Mouse (Mus musculus) testis, postnatal 14 days (tissue): ENCODE measurements at regions not wholly inside any gene's neighbourhood (a gene's known extent, or its start where the extent isn't known, plus 50 kb on each side); places are given as distances from the start of the nearest gene placed in this dataset.

Experiments used
- DNase-seq: peaks from one replicate; pipeline ENCODE4 v3.0.0; 2021; ENCODE audit warnings: low spot score

DNA sequence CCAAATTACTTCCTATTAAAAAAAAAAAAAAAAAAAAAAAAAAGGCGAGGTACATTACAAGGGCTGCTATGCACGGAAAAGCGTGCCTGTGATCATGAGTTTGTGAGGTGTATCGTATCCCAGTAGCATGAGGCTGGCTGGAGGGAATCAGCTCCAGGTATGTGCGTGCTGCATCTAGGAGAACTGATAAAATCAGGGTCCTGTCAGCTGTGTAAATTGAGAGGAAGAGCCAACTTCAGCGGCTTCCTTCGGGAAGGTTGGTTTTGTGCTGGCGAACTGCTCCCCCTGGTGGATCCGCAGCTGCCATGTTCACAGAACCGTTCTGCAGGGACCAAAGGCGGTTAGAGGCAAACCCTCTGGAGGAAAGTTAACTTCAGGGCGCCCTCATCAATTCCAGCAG, 60.8 kb upstream of the Gm10295 start:
- peak; percentile 74 for DNase-seq

DNA sequence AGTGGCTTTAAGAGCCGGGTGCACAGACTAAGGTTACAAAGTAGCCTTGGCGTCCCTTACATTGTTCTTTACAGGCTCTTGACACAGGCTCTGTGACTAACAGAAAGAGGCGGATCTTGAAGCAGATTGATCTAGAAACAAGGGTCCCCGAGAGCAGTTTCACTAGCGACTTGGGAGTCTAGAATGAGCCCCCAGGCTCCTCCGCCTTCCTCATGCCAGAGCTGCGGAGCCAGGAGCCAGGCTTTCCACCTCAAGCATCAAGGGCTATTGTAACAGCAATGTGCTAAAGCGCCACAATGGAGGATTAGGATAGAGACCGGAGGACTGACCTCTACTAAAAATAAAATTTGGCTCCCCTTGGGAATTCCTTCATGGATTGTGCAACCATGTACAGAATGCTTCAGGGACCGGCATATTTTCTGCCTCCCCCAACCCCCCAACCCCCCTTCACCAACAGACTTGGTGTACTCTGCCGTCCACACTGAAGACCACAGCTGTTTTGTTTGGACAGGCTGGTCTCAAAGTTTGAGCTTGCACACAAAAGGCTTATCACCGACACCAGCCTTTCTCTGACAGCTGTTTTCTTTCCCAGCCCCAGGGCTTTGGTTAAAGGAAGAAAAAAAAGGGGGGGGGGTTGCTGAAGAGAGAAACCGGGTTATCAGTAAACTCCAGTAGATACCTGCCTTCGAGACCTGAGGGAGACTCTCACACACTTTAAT, 60.2 kb upstream of the Gm10295 start:
- peak; percentile 24 for DNase-seq

DNA sequence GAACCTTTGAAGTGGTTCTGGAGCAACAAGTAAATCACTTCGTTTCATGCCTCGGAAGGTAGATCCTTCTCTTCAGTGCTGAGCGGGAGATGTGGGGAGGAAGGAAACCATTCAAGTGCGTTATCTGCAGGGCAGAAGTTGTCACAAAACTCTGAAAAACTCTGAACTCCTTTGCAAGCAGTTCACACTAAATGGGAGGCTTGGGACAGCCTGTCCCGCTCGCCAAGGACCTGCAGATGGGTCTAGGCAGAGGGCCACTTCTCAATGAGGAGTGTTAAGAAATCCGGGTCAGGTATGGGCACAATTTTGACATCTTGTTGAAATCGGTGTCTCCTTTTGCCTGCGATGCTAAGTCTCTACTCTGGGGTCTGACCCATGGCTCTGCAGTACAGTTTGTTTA, 58.6 kb upstream of the Gm10295 start:
- DNase-seq: no peak

DNA sequence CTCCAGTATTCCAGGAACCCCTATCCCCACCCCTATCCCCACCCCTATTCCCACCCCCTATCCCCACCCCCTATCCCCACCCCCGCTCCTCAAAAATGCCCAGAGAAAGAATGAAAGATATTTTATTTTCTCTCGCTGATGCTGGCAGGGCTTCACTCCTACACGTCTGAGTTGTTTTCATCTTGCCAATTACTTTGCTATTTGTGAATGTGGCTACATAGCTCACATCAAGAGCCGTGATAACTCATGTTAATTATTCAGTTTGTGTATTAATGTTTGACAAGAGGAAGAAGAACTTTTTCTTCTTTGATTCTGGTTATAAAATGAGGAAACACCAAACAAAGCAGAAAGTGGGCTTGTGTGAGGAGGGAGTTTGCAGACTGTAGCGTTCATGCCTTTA, 57.8 kb upstream of the Gm10295 start:
- DNase-seq: no peak

DNA sequence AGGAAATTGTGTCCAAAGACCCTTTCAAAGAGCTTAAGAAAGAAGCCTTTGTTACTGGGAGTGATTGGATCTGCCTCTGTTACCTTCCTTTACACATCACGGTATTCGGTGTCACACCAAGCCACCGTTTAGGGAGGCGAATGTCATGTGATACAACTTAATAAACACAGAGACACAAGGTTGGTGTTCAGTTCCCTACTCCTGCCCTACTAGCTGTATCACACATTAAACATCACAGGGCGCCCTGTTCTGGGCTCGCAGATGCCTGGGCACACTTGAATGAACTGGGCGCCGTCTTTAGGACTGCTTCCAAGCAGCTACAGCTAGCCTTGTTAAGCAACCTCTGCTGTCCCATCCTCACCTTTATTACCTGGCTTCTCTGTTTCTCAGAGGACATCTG, 55.0 kb upstream of the Gm10295 start:
- no peak for DNase-seq
